Mouse (Mus musculus): Measurements from ENCODE around the gene Calhm2.

GRCm38 (mm10) chr19:47184736-47185135, 46.6 kb upstream of the Calhm2 start:
- TF ChIP-seq CTCF (IDR thresholded peaks at IDR 0.05; ENCODE audit: low read depth): no peak
- no peak for TF ChIP-seq EP300 (IDR thresholded peaks at IDR 0.05; ENCODE audit: low read depth)

All from heart, postnatal 0 days (tissue).